Mouse (Mus musculus) MEL (cell line): Measurements from ENCODE around the gene C1qbp. TPM values are rescaled to one million over a fixed set of nuclear protein-coding genes. Genes with fewer than 3 reads are reported as not detected.

ENCODE experiments used
- DNase-seq: peaks from one replicate; pipeline ENCODE4 v3.0.0; 2011; ENCODE audit warnings: low read depth, low spot score
- H3K27ac ChIP-seq: 2 replicates; pipeline ENCODE4 v1.5.1; 2012; ENCODE audit warnings: low read depth, mild to moderate bottlenecking, control low read depth, low read length, moderate library complexity; ENCODE audit not compliant: control insufficient read depth
- H3K27me3 ChIP-seq, 2 experiments: fragments of 150-350 bp in 1 of 2; sonication (generic) in 1 of 2; 2 replicates each; pipeline ENCODE4 v1.6.1; 2012; ENCODE audit warnings: low read length in 2 of 2, mild to moderate bottlenecking in 2 of 2, improper control_type of control experiment in 1 of 2, moderate library complexity in 1 of 2; ENCODE audit not compliant: insufficient read depth in 2 of 2, control insufficient read depth in 1 of 2
- H3K36me3 ChIP-seq, 2 experiments: 2 replicates each; pipeline ENCODE4 v1.6.1; 2012 to 2014; ENCODE audit warnings: low read length in 2 of 2, improper control_type of control experiment in 1 of 2, inconsistent platforms in 1 of 2, mild to moderate bottlenecking in 1 of 2; ENCODE audit not compliant: insufficient read depth in 2 of 2, control insufficient read depth in 1 of 2
- H3K4me1 ChIP-seq, 2 experiments: fragments of 150-350 bp in 1 of 2; sonication (generic) in 1 of 2; 2 replicates each; pipeline ENCODE4 v1.6.1; 2012; ENCODE audit warnings: low read length in 2 of 2, improper control_type of control experiment in 1 of 2, mild to moderate bottlenecking in 1 of 2; ENCODE audit not compliant: insufficient read depth in 2 of 2, control insufficient read depth in 1 of 2
- H3K4me3 ChIP-seq, 2 experiments: fragments of 150-350 bp in 1 of 2; sonication (generic) in 1 of 2; 2 replicates each; pipeline ENCODE4 v1.5.1; 2012; ENCODE audit warnings: low read depth in 2 of 2, low read length in 2 of 2, mild to moderate bottlenecking in 2 of 2, moderate library complexity in 2 of 2, control low read depth in 1 of 2, improper control_type of control experiment in 1 of 2; ENCODE audit not compliant: control insufficient read depth in 1 of 2, insufficient read depth in 1 of 2
- H3K79me2 ChIP-seq: 2 replicates; pipeline ENCODE4 v1.6.1; 2012; ENCODE audit warnings: mild to moderate bottlenecking, low read length, moderate library complexity; ENCODE audit not compliant: control insufficient read depth, poor library complexity, insufficient read depth
- H3K9ac ChIP-seq: 2 replicates; pipeline ENCODE4 v1.6.1; 2012; ENCODE audit warnings: low read depth, mild to moderate bottlenecking, control low read depth, low read length, moderate library complexity; ENCODE audit not compliant: control insufficient read depth, poor library complexity, severe bottlenecking
- H3K9me3 ChIP-seq: fragments of 150-350 bp; sonication (generic); replicated peaks from 2 replicates; pipeline ENCODE4 v1.6.1; 2012; ENCODE audit warnings: mild to moderate bottlenecking, low read length, improper control_type of control experiment, moderate library complexity; ENCODE audit not compliant: insufficient read depth
- CHD1 ChIP-seq: IDR thresholded peaks from 2 replicates; pipeline ENCODE4 v1.6.1; 2012; ENCODE audit warnings: low read depth, mild to moderate bottlenecking, inconsistent platforms, low read length, improper control_type of control experiment
- CHD2 ChIP-seq: IDR thresholded peaks from 2 replicates; pipeline ENCODE4 v1.6.1; 2011; ENCODE audit warnings: low read length, improper control_type of control experiment
- E2F4 ChIP-seq: IDR thresholded peaks from 2 replicates; pipeline ENCODE4 v1.6.1; 2011; ENCODE audit warnings: low read depth, low read length, improper control_type of control experiment, borderline replicate concordance
- ELF1 ChIP-seq: IDR thresholded peaks from 2 replicates; pipeline ENCODE4 v1.6.1; 2014; ENCODE audit warnings: low read depth, mild to moderate bottlenecking, inconsistent platforms, low read length, improper control_type of control experiment, moderate library complexity
- EP300 ChIP-seq, 2 experiments: IDR thresholded peaks; 2 replicates each; pipeline ENCODE4 v1.6.1; 2011; ENCODE audit warnings: improper control_type of control experiment in 2 of 2, low read length in 2 of 2, low read depth in 1 of 2, mild to moderate bottlenecking in 1 of 2
- ETS1 ChIP-seq: IDR thresholded peaks from 2 replicates; pipeline ENCODE4 v1.6.1; 2012; ENCODE audit warnings: low read depth, mild to moderate bottlenecking, inconsistent platforms, low read length, improper control_type of control experiment, moderate library complexity
- GABPA ChIP-seq: IDR thresholded peaks from 2 replicates; pipeline ENCODE4 v1.6.1; 2012; ENCODE audit warnings: low read depth, mild to moderate bottlenecking, inconsistent platforms, low read length, improper control_type of control experiment, moderate library complexity
- GATA1 ChIP-seq: IDR thresholded peaks from 2 replicates; pipeline ENCODE4 v1.6.1; 2011; ENCODE audit warnings: low read depth, low read length, improper control_type of control experiment
- HCFC1 ChIP-seq: IDR thresholded peaks from 2 replicates; pipeline ENCODE4 v1.6.1; 2012; ENCODE audit warnings: low read depth, mild to moderate bottlenecking, inconsistent platforms, low read length, improper control_type of control experiment, moderate library complexity
- KAT2A ChIP-seq: conservative IDR thresholded peaks from 2 replicates; pipeline ENCODE4 v1.6.1; 2012; ENCODE audit warnings: low read depth, low read length, improper control_type of control experiment, inconsistent platforms
- MAFK ChIP-seq: IDR thresholded peaks from 2 replicates; pipeline ENCODE4 v1.6.1; 2011; ENCODE audit warnings: low read depth, mild to moderate bottlenecking, low read length, improper control_type of control experiment, borderline replicate concordance
- MAX ChIP-seq: IDR thresholded peaks from 2 replicates; pipeline ENCODE4 v1.6.1; 2011; ENCODE audit warnings: low read length, improper control_type of control experiment
- MAZ ChIP-seq: IDR thresholded peaks from 2 replicates; pipeline ENCODE4 v1.6.1; 2012; ENCODE audit warnings: low read depth, mild to moderate bottlenecking, inconsistent platforms, low read length, improper control_type of control experiment
- MEF2A ChIP-seq: IDR thresholded peaks from 2 replicates; pipeline ENCODE4 v1.6.1; 2014; ENCODE audit warnings: low read depth, mild to moderate bottlenecking, inconsistent platforms, low read length, improper control_type of control experiment; ENCODE audit not compliant: poor library complexity, insufficient replicate concordance, severe bottlenecking; ENCODE audit errors: extremely low read depth
- MXI1 ChIP-seq: IDR thresholded peaks from 2 replicates; pipeline ENCODE4 v1.6.1; 2011; ENCODE audit warnings: mild to moderate bottlenecking, low read depth, low read length, improper control_type of control experiment
- MYC ChIP-seq: IDR thresholded peaks from 2 replicates; pipeline ENCODE4 v1.6.1; 2011; ENCODE audit warnings: low read depth, mild to moderate bottlenecking, low read length, improper control_type of control experiment, moderate library complexity
- POLR2A ChIP-seq, 2 experiments: IDR thresholded peaks; 2 replicates each; pipeline ENCODE4 v1.6.1; 2011 to 2012; ENCODE audit warnings: low read length in 2 of 2, mild to moderate bottlenecking in 2 of 2, control low read depth in 1 of 2, improper control_type of control experiment in 1 of 2, low read depth in 1 of 2, moderate library complexity in 1 of 2; ENCODE audit not compliant: control insufficient read depth in 1 of 2, insufficient read depth in 1 of 2, poor library complexity in 1 of 2
- POLR2AphosphoS2 ChIP-seq: IDR thresholded peaks from 2 replicates; pipeline ENCODE4 v1.6.1; 2011; ENCODE audit warnings: low read length, improper control_type of control experiment
- POLR2AphosphoS5 ChIP-seq: IDR thresholded peaks from 2 replicates; pipeline ENCODE4 v1.6.1; 2012; ENCODE audit warnings: low read depth, borderline replicate concordance, mild to moderate bottlenecking, inconsistent platforms, low read length, moderate library complexity, mixed read lengths
- RCOR1 ChIP-seq: IDR thresholded peaks from 2 replicates; pipeline ENCODE4 v1.6.1; 2012; ENCODE audit warnings: low read depth, mild to moderate bottlenecking, inconsistent platforms, low read length, improper control_type of control experiment
- SIN3A ChIP-seq: IDR thresholded peaks from 2 replicates; pipeline ENCODE4 v1.6.1; 2012; ENCODE audit warnings: low read length, improper control_type of control experiment, inconsistent platforms
- TBP ChIP-seq: IDR thresholded peaks from 2 replicates; pipeline ENCODE4 v1.8.0; 2011; ENCODE audit warnings: low read depth, low read length, improper control_type of control experiment
- UBTF ChIP-seq: IDR thresholded peaks from 2 replicates; pipeline ENCODE4 v1.6.1; 2012; ENCODE audit warnings: low read depth, mild to moderate bottlenecking, inconsistent platforms, low read length, improper control_type of control experiment, moderate library complexity, borderline replicate concordance; ENCODE audit not compliant: insufficient read depth
- USF1 ChIP-seq: IDR thresholded peaks from 2 replicates; pipeline ENCODE4 v1.6.1; 2014; ENCODE audit warnings: low read depth, mild to moderate bottlenecking, inconsistent platforms, low read length, improper control_type of control experiment, moderate library complexity
- USF2 ChIP-seq, 2 experiments: IDR thresholded peaks; 2 replicates each; pipeline ENCODE4 v1.6.1; 2011 to 2012; ENCODE audit warnings: improper control_type of control experiment in 2 of 2, low read length in 2 of 2, borderline replicate concordance in 1 of 2, inconsistent platforms in 1 of 2, low read depth in 1 of 2, mild to moderate bottlenecking in 1 of 2; ENCODE audit not compliant: insufficient read depth in 1 of 2
- ZKSCAN1 ChIP-seq: IDR thresholded peaks from 2 replicates; pipeline ENCODE4 v1.6.1; 2012; ENCODE audit warnings: low read depth, mild to moderate bottlenecking, inconsistent platforms, low read length, improper control_type of control experiment, moderate library complexity
- ZMIZ1 ChIP-seq: IDR thresholded peaks from 2 replicates; pipeline ENCODE4 v1.6.1; 2012; ENCODE audit warnings: low read depth, mild to moderate bottlenecking, inconsistent platforms, low read length, improper control_type of control experiment, moderate library complexity
- ZNF384 ChIP-seq: IDR thresholded peaks from 2 replicates; pipeline ENCODE4 v1.6.1; 2012; ENCODE audit warnings: low read depth, mild to moderate bottlenecking, inconsistent platforms, low read length, improper control_type of control experiment
- polyA plus RNA-seq, 2 experiments: library from polyadenylated mRNA; stranded (reverse) in 1 of 2; unstranded in 1 of 2; fragments of >175 nt in 1 of 2; fragments of >200 nt in 1 of 2; gene quantifications; 2 replicates each; pipeline versions ENCODE4 v1.2.1 to v1.2.4; 2012; ENCODE audit warnings: low replicate concordance in 2 of 2, low read depth in 1 of 2; ENCODE audit not compliant: insufficient read length in 2 of 2, insufficient read depth in 1 of 2, missing spikeins in 1 of 2
- total RNA-seq: library from RNA; depleted of rRNA; stranded (reverse); fragments of 300-350 nt; gene quantifications from 2 replicates; pipeline ENCODE4 v1.2.3, GENCODE M21; 2012

The C1qbp gene
- total and polyA plus RNA-seq, 3 experiments: 164 to 614 TPM; not detected in 1

GRCm38 (mm10) chr11:70970560-70971540 lies 12.0 kb downstream of the C1qbp start (continued):
- TF ChIP-seq MYC (peak; percentile 69; the same call in 1 of the 2 replicates), MAFK (no peak), MEF2A (no peak), GABPA (no peak), ZMIZ1 (no peak), MAZ (no peak), POLR2AphosphoS2 (0 out of 2 replicates have a peak, but pooled peaks have one; percentile 9), EP300 (IDR thresholded peaks at IDR 0.05; ENCODE audit: low read depth in 1 of 2, low read length in 2 of 2) (peak; percentile 66 to 76; a peak in 3 of 4 replicates), SIN3A (peak; percentile 85), RCOR1 (no peak), ZKSCAN1 (no peak), MXI1 (peak; percentile 84), HCFC1 (no peak; the same call in 1 of the 2 replicates), ETS1 (peak; percentile 72; the same call in 1 of the 2 replicates), KAT2A (no peak)

- DNase-seq: peak; percentile 100
- Histone ChIP-seq H3K36me3 (peaks cover 13 to 14% of the 10 kb centered on the region in 2 experiments), H3K79me2 (peaks cover 21% of the 10 kb centered on the region), H3K27ac (peak within 1 kb of the TSS; percentile 92), H3K4me1 (peaks cover 4 to 10% of the 10 kb centered on the region in 2 experiments; a peak in 3 of 4 replicates), H3K9me3 (no peaks in the 10 kb centered on the region), H3K9ac (peak within 1 kb of the TSS; percentile 87), H3K27me3 (no peaks in the 10 kb centered on the region), H3K4me3 (peak within 1 kb of the TSS; percentile 81 to 91)
- TF ChIP-seq ETS1: peak; percentile 3; the same call in 1 of the 2 replicates
- TF ChIP-seq GATA1: peak; percentile 76
- peak; percentile 49; the same call in 1 of the 2 replicates for TF ChIP-seq MAZ
- TF ChIP-seq USF1: no peak
- TF ChIP-seq MEF2A: no peak
- TF ChIP-seq EP300 (IDR thresholded peaks at IDR 0.05; ENCODE audit: low read depth in 1 of 2, low read length in 2 of 2): peak in 1 of 2 experiments; percentile 20; a peak in 1 of 4 replicates
- TF ChIP-seq MAX: peak; percentile 37; the same call in 1 of the 2 replicates
- no peak for TF ChIP-seq ZNF384
- no peak for TF ChIP-seq USF2 (IDR thresholded peaks at IDR 0.05; ENCODE audit: borderline replicate concordance in 1 of 2, insufficient read depth in 1 of 2, low read depth in 1 of 2, low read length in 2 of 2)
- TF ChIP-seq POLR2A (IDR thresholded peaks at IDR 0.05; ENCODE audit: control insufficient read depth in 1 of 2, insufficient read depth in 1 of 2, low read depth in 1 of 2, low read length in 2 of 2, poor library complexity in 1 of 2): peak; percentile 91 to 93
- peak; percentile 11; the same call in 1 of the 2 replicates for TF ChIP-seq E2F4
- no peak for TF ChIP-seq MYC
- TF ChIP-seq TBP: peak; percentile 91
- TF ChIP-seq UBTF: no peak
- TF ChIP-seq KAT2A: peak; percentile 72; the same call in 1 of the 2 replicates
- peak; percentile 89 for TF ChIP-seq POLR2AphosphoS2
- peak; percentile 52; the same call in 1 of the 2 replicates for TF ChIP-seq ELF1
- TF ChIP-seq HCFC1: peak; percentile 91
- peak; percentile 74 for TF ChIP-seq CHD2
- no peak; the same call in 1 of the 2 replicates for TF ChIP-seq POLR2AphosphoS5
- 0 out of 2 replicates have a peak, but pooled peaks have one; percentile 42 for TF ChIP-seq CHD1
- no peak for TF ChIP-seq GABPA
Observed at GRCm38 (mm10) chr11:70969821-70970559, 12.8 kb downstream of the C1qbp start, which contains the start of the genes Nup88 and Rpain. Nup88 (minus strand) TSS chr11:70969973. Rpain (plus strand) TSS chr11:70970213.
